Mouse (Mus musculus): ENCODE data around the gene Dnajc5.

The Dnajc5 gene

GRCm38 (mm10) chr2:181589011-181589731, 68.9 kb downstream of the Dnajc5 start:
- no peak for DNase-seq (ENCODE audit: low spot score)

GRCm38 (mm10) chr2:181589732-181590105, 69.4 kb downstream of the Dnajc5 start:
- DNase-seq (ENCODE audit: low spot score) = no peak

DNA sequence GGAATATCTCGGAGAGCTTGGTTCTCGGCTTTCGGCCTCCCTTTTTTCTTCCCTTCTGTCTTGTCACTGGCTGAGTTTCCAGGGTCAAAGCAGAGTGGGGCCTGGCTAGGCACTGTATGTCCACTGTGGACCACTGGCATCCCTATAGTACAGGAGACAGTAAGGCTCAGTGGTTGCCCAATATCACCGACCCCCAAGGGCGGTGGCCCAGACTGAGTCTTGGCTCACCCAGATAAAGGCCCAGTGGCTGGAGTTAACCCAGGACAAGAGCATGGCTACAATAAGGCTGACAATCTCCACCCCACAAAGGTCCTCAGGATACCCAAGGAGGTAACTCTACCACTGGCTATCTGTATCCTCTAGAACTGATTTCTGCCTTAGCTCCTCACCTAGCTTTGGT, 70.2 kb downstream of the Dnajc5 start:
- no peak for DNase-seq (ENCODE audit: low spot score)

- no peak for DNase-seq (ENCODE audit: low spot score)
These were observed 71.3 kb downstream of the Dnajc5 start, which contains the start of gene Prpf6 for GRCm38 (mm10) chr2:181591528-181592085. TSS of gene Prpf6 (plus strand) at chr2:181591868.

DNA sequence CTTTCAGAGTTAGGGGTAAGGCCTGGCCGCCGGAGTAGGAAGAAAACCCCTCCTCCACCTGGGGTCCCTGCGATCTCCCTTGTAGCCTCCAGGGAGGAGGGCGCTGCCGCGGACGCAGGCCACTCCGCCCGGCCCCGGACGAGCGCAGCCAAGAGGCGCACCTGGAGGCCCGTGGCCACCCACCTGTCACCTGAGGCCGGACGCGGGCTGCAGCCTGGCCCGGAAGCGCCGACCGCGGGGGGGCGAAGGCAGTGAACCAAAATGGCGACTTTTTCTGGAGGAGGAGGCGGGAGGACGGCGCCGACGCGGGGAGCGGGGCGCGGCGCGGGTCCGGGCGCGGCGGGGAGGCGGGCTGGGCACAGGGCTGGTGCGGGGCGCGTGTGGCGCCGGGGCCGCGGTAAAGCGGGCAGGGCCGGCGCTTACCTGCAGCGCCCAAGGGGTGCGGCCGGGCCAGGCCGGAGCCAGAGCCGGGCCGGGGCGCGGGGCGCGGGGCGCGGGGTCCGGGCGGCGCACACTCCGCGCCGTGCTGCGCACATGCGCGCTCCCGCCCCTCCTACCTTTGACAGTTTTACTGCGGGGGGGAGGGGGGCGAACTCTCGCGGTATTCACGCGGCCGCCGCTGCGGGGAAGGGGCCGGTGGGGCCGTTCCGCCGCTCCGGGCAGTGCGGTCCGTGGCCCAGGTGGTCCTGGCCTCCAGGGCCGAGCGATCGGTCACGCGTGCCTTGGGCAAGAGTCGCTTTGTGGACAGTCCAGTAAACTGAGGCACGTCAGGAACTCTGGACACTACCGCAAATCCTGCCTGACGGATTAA, 72.2 kb downstream of the Dnajc5 start, which contains the start of gene Zfp512b:
Gene Zfp512b, minus strand, starts transcription at position 573 of the 811 bp plus-strand sequence.
- peak; percentile 57 for DNase-seq (ENCODE audit: low spot score)

- no peak for DNase-seq (ENCODE audit: low spot score)
These were observed 72.7 kb downstream of the Dnajc5 start for GRCm38 (mm10) chr2:181593042-181593421.

DNA sequence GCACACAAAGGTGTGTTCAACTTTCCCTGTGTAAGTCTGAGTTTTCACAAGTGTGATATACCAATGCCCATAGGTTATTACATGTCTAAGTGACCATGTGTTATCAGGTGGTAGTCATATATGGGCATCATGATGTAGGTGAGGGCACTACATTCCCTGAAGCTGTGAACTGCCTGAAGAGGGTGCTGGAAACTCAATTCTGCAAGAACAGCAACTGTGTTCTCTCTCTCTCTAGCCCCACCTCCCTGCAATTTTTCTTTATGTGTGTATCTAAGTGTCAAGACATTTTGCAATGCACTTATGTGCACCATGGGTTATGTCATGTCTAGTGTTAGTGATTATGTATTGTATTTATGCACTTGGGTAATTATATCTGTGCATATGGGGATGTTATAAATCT, 73.7 kb downstream of the Dnajc5 start:
- DNase-seq (ENCODE audit: low spot score) = no peak

- no peak for DNase-seq (ENCODE audit: low spot score)
These were observed 74.8 kb downstream of the Dnajc5 start for GRCm38 (mm10) chr2:181594946-181595696.

GRCm38 (mm10) chr2:181596221-181596960, 76.1 kb downstream of the Dnajc5 start:
- no peak for DNase-seq (ENCODE audit: low spot score)

DNA sequence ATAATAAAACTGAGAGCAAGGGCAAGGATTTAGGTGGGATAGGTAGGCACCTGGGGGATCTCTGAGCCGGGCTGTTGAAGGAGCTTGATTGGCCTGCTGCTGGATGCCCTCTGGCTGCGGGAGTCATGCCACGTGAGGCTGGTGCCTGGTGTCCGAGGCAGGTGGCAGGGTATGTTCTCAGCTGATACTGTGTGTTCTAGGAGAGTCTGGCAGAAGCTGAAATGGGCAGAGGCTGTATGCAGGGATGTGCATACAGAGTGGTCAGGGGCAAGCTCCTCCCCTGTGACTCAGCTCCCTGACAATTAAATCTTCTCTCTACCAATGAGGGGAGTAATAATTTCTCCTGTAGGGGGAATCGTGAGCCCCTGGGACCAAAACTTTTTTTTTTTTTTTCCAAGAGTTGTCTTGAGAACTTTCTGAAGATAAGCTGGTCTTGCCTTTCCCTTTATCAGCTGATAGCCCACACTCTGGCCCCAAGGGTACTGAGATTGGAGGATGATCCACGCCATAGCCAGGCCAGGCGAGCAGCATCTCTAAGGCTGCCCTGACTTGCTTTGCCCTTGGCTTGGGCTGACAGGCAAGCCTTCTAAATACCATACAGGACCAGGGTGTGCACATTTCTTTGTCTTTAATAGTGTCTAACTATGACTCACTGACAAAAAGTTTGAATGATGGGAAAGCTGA, 77.2 kb downstream of the Dnajc5 start:
- no peak for DNase-seq (ENCODE audit: low spot score)

DNA sequence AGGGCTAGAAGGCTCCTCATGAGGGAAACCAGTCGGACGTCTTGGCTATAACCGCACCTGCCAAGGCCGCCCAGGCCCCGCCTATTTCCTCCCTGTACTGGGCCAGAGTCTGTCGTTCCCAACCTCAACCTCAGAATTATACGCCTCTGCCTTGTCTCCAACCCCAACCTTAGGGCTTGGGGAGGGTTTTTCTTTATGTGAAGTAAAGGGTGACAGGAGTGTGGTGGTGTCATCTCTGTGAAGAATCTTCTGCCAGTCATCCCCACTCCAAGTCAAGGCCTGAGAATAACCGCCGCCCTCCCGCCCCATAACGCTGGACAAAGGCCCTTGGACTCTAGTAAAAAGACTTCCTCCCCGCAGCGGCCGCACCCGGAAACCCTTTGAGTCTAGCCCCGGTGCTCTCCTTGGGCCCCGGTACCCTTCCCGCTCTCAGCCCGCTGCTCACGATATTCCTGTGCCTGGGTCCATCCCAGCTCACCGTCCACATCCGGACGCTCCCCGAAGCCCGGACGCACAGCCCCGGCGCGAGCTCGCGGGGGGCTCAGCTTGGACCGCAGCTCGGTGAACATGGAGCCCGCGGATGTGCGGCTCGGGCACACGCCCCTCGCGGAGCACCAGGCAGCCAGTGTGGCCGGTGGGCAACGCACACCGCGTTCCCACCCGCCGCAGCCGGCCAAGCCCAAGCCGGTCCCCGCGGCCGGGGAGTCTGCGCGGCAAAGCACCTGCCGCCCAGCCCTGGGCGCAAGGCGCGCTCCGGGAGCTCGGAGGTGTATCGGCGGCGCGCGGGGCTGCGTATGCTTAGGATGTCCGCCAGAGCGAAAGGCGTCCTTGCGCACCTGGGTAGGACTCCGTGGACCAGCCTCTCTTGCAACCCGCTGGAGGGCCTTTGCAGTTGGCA, 78.4 kb downstream of the Dnajc5 start, which contains the start of gene Samd10:
Gene Samd10, minus strand, starts transcription at position 759 of the 898 bp plus-strand sequence.
- DNase-seq (ENCODE audit: low spot score) = no peak

DNA sequence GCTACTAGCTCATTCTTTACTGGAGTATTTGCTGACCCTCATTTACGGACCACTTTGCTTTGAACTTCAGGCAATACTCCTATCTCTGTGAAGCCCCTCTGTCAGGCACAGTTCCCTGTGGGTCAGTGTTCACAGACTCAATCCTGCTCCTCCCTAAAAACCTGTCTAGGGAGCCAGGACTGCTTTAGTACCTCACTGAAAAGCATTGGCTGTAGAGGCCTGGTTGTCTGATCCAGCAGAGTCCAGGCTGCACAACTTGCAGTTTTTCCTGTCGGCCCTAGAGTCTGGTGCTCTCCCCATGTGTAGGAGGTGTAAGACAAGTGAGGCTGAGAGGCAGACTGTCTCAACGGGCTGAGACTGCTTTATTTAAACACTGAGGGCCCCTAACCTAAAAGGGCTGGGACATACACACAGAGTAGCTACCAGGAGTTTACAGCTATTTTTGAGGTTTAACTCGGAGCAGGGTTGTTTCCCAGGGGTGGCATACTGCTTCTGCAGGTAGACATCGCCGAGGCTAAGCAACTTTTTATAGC, 80.0 kb downstream of the Dnajc5 start:
- no peak for DNase-seq (ENCODE audit: low spot score)

DNA sequence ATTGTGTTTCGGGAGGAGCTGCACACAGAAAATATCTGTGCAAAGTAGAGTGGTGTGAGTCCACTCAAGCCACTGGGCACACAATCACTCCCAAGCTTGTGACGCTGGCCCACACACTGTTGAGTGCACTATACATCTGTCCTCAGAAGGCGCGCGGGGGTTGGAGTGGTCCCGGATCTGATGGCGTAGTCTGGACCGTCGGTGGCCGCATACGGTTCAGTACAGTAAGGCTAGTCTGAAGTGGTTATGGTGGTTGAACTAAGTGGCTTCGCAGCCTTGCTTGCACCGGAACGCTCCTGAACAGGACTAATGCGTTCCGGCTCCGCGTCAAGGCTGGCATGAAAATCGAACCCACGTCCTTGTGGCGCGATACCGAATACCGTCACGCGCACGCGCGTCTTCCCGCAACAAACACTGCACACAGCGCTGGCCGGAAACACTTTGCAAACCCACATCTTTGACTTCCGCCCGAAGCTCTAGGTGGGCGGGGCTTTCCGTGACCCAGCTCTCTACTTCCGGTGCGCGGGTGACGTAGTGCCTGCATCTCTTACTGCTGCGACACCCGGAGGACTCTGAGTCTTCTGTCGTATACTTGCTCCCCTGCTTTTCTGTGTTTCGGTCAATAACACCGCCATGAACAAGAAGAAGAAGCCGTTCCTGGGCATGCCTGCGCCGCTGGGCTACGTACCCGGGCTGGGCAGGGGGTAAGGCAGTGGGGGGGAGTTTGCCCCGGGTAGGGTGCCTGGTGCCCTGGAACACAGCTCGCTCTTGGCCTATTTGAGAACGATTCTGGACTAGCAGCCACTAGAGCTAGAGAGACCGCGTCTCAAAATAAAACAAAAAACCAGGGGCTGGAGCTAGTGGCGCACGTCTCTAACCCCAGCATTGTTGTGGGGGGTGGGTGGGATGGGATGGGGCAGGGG, 80.8 kb downstream of the Dnajc5 start:
- peak; percentile 88 for DNase-seq (ENCODE audit: low spot score)

DNA sequence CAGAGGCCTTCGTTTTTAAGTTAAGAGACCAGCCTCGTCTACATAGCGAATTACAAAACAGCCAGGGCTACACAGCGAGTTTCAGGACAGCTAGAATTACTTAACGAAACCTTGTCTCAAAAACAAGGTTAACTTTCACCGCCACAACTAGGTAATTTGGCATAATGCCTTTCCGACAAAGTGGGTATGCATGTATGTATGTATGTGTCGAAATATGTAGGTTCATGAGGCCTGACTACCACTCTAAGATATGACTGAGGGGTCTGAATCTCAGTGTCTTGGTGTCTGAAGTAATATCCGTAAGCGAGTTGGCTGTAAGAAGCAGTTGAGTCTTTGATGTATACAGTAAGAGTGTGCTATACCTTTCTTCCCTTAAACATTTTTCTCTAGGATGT, 81.5 kb downstream of the Dnajc5 start:
- no peak for DNase-seq (ENCODE audit: low spot score)

GRCm38 (mm10) chr2:181602367-181602766, 82.1 kb downstream of the Dnajc5 start:
- no peak for DNase-seq (ENCODE audit: low spot score)
